Mouse (Mus musculus) brown adipose tissue, adult 24 weeks (tissue): Measurements from ENCODE around the gene Casp9. TPM values are rescaled to one million over a fixed set of nuclear protein-coding genes. Genes with fewer than 3 reads are reported as not detected.
"Not testable (repeated sequence)": the region's sequence is repeated elsewhere in the genome, so short reads cannot be mapped to it uniquely, and the experiment has no call there.

ENCODE experiments used
- H3K27ac ChIP-seq: fragments of 200-500 bp; replicated peaks from 2 replicates; pipeline ENCODE4 v1.5.1; 2012; ENCODE audit warnings: low read depth, mild to moderate bottlenecking, low read length
- H3K4me1 ChIP-seq: fragments of 200-500 bp; 2 replicates; pipeline ENCODE4 v1.6.1; 2012; ENCODE audit warnings: low read length, mixed read lengths; ENCODE audit not compliant: control insufficient read depth, insufficient read depth, insufficient read length
- H3K4me3 ChIP-seq: fragments of 200-500 bp; 2 replicates; pipeline ENCODE4 v1.5.1; 2012; ENCODE audit warnings: low read depth, mild to moderate bottlenecking, low read length, moderate library complexity; ENCODE audit not compliant: insufficient read depth
- polyA plus RNA-seq: library from polyadenylated mRNA; stranded (reverse); fragments of >200 nt; gene quantifications from 2 replicates; pipeline ENCODE4 v1.2.4, GENCODE M21; 2012; ENCODE audit not compliant: missing spikeins, insufficient read depth, insufficient read length

Casp9 gene
- polyA plus RNA-seq, 1 experiment, result 7.7 TPM

DNA sequence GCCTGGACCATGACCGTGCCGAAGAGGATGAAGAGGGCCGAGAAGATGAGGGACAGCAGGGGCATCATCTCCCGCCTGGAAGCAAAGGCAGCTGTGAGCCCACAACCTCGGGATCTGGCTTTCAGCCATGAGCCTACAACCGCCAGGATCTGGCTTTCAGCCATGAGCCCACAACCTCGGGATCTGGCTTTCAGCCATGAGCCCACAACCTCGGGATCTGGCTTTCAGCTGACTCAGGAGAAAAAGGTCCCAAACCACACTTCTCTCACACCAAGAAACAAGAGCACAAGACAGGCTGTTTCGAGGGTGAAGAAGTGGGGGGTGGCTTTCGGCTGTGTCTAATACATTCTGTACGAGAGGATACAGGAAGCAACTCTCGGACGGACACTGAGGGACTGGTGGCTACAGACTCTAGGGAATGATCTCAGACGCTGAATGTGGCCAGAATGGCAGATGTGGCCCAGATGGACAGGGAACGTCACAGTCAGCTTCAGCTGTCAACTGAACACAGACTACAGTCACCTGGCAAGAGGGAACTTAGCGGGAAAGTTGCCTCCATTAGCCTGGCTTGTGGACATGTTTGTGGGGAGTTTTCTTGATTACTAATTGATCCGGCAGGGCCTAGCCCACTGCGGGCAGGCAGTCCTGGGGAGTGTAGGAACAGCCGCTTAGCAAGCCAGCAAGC, 26.6 kb upstream of the Casp9 start:
- no peak overlapping the region for H3K4me3 ChIP-seq
- H3K27ac ChIP-seq, result peak overlapping the region; percentile 77
- H3K4me1 ChIP-seq, result peaks cover 3% of the 10 kb centered on the region; the same call in 1 of the 2 replicates

DNA sequence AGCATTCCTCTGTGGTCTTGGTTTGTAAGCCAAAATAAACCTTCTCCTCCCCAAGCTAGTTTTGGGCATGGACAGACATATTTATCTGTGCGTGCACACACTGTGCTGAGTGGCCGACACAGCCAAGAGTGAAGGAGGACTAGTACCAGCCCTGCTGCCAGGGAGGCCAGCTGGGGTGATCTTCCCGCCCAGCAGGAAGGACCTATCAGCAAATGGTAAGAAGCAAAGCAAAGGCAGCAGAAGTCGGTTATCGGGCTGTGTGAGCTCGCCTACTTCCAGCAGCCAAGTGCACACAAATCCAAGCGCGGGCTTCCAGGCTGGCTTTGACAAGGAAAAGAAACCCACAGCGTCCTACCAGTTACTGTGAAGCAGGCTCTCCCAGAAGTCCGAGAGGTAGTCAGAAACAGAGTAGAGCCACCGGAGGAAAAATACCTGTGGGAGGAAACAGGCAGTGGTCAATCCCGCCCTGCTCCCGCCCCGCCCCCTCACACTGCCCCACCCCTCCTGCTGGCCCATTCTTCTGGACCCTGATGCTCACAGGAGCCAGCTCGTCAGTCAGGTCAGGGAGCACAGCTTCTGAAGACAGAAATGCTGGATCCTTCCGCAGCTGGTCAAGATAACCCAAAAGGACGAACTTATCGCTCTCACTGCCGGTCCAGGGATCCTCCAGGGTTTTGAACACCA, 25.9 kb upstream of the Casp9 start:
- Histone ChIP-seq H3K4me1 (peaks cover 3% of the 10 kb centered on the region; the same call in 1 of the 2 replicates), H3K4me3 (no peak overlapping the region)

DNA sequence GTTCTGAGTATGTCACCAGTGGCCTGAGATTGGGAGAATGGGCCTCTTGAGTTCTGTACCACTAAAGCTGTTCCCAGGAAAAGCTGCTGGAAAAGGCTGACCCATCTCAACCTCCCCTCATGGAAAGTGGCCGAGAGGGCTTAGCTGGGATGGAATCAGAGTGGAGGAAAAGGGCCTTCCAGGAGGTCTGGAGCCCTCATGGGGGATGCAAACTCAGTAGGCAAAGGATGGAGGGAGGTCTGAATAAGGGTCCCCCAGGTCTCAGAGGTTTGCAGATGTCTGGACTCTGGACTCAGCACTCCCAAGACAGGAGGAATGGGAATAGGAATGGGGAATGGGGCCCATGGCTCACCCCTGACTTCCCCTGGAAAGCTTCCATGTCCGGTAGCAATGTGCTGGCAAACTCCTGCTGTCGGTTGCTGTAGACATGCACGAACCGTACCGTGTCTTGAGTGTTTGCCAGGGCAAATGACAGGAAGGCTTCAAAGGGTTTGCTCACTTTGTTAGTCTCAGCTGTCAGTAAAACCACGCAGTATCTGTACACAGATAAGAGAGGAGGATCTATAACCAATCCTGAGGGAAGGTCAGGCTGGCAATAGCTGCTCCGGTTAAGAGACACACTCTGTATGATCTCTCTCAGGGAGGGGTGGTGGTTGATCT, 23.8 kb upstream of the Casp9 start:
- Histone ChIP-seq H3K4me3 (no peak overlapping the region), H3K27ac (no peak overlapping the region), H3K4me1 (peaks cover 3% of the 10 kb centered on the region; the same call in 1 of the 2 replicates)

More for the DNA sequence above, 25.9 kb upstream of the Casp9 start:
- H3K27ac ChIP-seq, result peak overlapping the region; percentile 77

DNA sequence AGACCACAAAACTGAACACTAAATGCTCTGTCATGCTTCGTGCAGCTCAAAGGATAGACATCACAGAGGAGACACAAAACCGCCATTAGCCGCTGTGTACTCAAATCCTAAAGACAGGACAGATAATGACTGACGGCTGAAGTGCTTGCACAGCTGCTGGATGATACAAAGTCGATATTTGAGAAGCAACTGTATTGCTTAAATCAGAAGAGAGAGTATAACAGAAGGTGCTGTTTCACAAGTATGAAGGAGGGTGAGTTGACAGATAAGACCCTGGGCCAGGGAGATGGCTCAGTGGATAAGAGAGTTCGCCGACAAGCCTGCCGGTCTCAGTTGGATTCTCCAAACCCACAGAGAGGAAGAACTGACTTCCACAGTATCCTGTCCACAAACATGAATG, 21.6 kb upstream of the Casp9 start:
- Histone ChIP-seq H3K4me1 (peaks cover 3% of the 10 kb centered on the region; the same call in 1 of the 2 replicates), H3K4me3 (no peak overlapping the region), H3K27ac (no peak overlapping the region)

DNA sequence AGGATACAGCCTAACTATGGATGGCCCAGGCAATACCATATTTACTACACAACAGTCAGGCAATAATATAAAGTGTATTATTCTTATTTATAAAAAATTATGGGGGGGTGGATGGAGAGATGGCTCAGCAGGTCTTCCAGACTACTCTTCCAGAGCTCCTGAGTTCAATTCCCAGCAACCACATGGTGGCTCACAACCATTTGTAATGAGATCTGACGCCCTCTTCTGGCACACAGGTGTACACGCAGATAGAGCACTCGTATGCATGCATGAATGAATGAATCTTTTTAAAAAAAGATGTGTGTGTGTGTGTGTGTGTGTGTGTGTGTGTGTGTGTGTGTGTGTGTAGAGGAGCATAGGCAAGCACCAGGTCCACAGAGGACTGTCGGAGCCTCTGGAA, 20.4 kb upstream of the Casp9 start:
- H3K27ac ChIP-seq, H3K4me3 ChIP-seq, H3K4me1 ChIP-seq: not testable (repeated sequence)

DNA sequence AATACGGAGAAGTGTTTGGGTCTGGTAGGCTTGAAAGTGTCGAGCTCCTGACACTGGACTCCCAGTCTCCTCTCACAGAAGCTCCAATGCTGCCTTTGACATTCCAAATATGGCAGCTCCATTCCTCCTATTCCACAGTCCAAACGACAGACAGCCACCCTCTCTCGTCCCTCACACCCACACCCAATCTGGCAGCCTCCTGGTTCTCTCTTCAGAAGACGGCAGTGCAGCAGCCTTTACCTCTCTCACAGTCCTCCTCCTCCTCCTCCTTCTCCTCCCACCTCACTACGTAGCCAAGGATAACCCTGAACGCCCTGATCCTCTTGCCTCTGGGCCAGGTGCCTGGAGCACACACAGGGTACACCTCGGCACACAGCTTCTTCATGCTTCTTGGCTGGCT, 13.6 kb upstream of the Casp9 start:
- Histone ChIP-seq H3K4me1 (no peaks in the 10 kb centered on the region), H3K27ac (no peak overlapping the region), H3K4me3 (no peak overlapping the region)

DNA sequence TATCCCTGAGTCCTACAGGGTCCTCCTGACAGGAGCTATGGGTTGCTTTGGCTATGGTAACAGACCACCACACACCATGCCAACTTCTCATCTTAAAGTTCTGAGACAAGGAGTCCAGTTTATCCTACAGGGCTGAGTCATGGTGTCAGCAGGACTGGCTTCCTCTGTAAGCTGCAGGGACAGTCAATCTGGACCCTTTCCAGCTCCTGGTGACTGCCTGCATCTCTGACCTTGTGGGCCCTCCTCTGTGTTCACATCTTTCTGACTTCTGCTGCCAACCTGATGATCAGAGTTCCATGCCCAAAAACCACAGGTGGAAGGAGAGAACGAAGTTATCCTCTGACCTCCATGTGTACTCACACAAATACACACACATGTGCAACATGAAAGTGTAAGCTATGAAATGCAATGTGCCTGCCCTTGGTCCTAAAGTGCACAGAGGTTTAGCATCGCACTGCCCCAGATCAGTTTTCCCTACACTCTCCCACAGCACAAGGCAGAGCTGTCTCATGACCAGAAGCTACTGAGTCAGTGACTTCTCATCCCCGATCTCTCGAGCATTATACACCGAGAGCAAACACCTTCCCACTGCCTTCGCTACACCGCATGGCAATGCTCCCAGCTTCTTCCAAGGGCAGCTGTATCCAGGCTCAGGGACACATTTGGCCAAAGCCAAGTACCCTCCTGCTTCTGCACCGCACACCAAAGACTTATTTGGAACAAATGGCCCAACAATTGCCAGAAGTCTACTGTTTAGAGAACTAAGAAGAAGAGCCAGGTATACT, 12.0 kb upstream of the Casp9 start:
- Histone ChIP-seq H3K4me3 (no peak overlapping the region), H3K4me1 (peaks cover 3% of the 10 kb centered on the region), H3K27ac (no peak overlapping the region)

DNA sequence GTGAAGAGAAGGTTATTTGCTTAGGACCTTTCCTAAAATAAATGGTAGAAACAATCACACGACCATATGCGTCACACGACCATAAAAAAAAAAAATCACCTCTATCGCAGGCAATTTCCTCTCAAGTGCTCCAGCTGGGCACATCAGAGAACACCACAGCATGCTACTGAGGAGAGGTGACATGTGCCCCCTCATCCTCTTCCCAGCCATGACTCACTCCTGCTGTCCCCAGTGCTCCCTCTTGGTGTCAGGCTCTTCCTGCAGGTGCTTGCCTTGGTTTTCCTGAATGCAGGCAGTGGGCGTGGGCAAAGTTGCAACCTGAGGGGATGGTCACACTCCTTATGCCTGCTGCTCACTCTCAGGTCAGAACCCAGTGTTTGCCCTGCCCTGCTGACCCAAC, 8.6 kb upstream of the Casp9 start:
- H3K4me1 ChIP-seq, result peaks cover 15% of the 10 kb centered on the region
- H3K4me3 ChIP-seq, result no peak overlapping the region
- H3K27ac ChIP-seq, result no peak overlapping the region

DNA sequence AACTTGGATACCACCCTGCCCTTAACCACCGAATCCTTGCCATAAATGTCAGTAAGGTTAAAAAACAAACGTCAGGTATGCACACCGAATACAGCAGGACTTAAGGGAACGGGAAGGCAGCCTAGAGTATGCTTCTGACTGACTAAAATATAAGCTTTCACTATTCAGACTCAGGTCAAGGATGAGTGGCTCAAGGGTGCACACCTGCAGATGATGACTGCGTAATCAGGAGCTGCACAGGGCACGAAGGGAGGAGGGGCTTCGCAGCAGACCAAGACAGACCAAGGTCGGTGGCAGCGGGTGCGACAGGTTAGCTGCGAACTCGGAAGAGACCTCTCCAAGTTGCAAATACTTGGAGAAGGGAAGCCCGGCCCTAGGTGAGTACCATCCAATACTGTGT, 7.3 kb upstream of the Casp9 start:
- Histone ChIP-seq H3K27ac (no peak overlapping the region), H3K4me1 (peaks cover 15% of the 10 kb centered on the region), H3K4me3 (no peak overlapping the region)

DNA sequence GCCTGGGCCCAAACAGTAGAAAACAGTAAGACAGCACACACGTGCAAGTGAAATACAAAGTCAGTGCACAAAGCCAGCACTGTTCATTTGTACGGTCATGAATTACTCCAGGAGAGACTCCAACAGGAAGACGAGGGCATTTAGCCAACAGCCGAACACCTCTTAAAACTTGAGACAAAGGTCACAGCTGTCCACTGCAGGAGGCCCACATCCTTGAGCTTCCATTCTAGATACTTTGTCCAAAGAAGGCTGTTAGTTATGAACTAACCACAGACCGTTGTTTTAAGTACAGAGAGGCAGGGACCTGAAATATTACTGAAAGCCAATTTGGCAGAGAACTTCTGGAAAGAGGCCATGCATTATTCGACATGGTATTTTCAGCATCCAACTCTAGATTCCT, 6.4 kb upstream of the Casp9 start:
- Histone ChIP-seq H3K4me3 (no peak overlapping the region), H3K27ac (0 out of 2 replicates have a peak overlapping the region, but pooled peaks have one; percentile 1), H3K4me1 (peaks cover 15% of the 10 kb centered on the region)

DNA sequence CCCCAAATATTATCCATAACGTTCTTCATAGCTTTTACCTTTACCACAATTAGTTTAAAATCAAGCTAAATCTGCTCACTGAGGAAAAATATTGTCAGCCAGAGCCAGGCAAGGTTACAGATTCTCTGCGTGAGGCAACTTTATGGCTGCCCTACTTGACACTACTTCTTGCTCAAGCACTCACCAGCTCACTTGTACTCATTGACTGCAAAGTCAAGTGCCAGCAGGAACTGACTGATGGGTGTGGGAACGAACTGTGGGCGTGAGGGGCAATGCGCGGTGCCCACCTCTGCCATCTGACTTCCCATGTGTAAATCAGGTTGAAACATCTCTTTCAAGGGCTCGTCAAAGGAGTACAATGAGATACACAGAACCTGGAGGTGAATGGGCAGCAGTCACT, 6.0 kb upstream of the Casp9 start:
- Histone ChIP-seq H3K27ac (no peak overlapping the region), H3K4me3 (no peak overlapping the region), H3K4me1 (peaks cover 15% of the 10 kb centered on the region)

DNA sequence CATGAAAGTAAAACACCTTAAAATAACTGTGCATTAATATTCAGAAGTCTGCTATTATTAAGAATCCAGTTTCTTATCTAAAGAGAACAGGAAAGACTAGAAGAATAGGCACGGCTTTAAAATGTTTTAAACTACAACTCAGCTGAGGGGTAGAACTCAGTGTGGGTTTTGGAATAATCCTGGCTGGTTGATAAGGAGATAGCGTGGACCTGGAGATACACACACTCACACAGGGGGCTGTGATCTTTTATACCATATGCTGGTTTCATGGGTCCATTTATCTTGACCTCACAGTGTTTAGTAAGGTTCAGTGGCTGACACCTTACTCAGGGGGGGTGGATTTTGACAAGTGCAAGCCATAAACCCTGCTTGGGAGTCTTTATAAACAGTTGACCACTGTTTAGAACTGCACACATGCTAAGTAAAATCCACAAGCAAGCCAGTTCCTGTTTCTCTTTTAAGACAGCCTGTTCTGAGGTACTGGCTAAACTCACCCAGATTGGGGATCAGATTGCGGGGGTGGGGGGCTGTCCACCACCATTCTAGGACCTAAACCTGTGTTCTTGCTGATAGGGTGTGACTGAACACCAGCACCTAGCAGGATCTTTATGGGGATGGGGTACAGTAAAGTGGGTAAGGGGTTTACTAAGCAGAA, 3.7 kb upstream of the Casp9 start:
- H3K4me1 ChIP-seq, result peaks cover 15% of the 10 kb centered on the region
- H3K27ac ChIP-seq, result peak overlapping the region; percentile 28
- peak overlapping the region; percentile 63 for H3K4me3 ChIP-seq

DNA sequence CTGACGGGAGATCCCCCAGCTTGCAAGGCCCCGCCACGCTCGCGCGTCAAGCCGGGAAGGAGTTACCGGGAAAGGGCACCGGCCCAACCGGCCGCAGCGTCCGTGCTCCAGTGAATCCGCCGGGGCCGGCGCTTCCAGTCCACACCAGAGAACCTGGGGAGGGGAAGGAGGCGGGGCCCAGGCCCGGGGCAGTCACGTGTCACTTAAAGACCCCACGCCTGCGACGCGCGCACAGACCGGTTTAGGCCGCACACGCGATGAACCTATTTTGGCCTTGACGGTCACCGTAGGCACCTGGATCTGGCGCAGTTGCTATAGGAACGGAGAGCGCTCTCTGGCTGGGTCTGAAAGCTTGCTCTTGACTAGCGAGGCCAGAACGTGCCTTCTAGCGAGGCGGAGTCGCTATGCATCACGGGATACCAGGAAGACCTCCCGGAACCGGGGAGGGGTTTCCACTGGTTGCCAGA, 2.9 kb upstream of the Casp9 start, which contains the start of gene Dnajc16:
Gene Dnajc16 (minus strand): TSS at position 408 of the 467 bp plus-strand sequence.
- Histone ChIP-seq H3K27ac (peak within 1 kb of the TSS; percentile 50), H3K4me1 (peaks cover 19% of the 10 kb centered on the region)

DNA sequence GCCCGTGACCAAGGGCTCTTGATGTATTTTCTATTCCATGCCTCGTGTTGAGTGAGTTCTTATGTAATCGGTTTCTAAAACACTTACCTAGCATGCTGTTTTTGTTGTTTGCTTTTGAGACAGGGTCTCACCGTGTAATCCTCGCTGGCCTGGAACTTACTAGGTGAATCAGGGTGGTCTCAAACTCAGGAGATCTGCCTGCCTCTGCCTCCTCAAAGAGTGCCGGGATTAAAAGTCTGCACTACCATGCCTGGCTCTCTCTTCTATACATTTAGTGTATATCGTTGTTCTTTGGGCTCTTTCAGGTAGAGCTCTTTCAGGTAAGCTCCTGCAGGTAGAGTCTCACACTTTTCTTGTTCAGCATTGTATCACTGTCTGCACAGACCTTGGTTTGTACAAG, 1.9 kb upstream of the Casp9 start:
- no peak overlapping the region for H3K27ac ChIP-seq
- peaks cover 18% of the 10 kb centered on the region for H3K4me1 ChIP-seq
- H3K4me3 ChIP-seq, result no peak overlapping the region

More for the DNA sequence above, 2.9 kb upstream of the Casp9 start, which contains the start of gene Dnajc16:
- H3K4me3 ChIP-seq, result peak within 1 kb of the TSS; percentile 63
